Mouse (Mus musculus): ENCODE results near the gene Rgma. TPM values are rescaled to one million over a fixed set of nuclear protein-coding genes. Genes with fewer than 3 reads are reported as not detected.

Gene Rgma
- polyA plus RNA-seq, 1 experiment from 2014 or later: 40.5 TPM

DNA sequence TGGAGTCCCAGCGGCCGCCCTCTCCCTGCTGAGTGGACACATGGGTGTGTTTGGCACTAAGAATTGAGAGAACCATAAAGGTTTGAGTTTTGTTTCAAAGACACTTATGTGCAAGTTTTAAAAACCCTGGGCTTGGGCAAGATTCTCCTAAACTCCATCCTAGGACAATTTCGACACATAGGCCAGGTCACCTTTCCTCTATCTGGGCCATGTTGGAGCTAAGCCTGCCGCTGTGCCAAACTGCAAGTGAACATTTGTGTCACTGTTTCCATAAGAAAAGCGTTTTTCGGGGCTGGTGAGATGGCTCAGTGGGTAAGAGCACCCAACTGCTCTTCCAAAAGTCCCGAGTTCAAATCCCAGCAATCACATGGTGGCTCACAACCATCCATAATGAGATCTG lies 50.1 kb downstream of the Rgma start:
- H3K27ac ChIP-seq (ENCODE audit: low read depth, low read length): no peak overlapping the region
- no peaks in the 10 kb centered on the region for H3K27me3 ChIP-seq (ENCODE audit: control insufficient read depth, insufficient read depth, low read length)
- H3K4me3 ChIP-seq (ENCODE audit: low read depth, low read length): no peak overlapping the region
- WGBS: 93% methylated on average over 7 of the region's 7 CpGs
- ATAC-seq (replicated peaks; ENCODE audit: low FRiP score) (no peak), DNase-seq (ENCODE audit: low spot score) (no peak)
- no peaks in the 10 kb centered on the region; the same call in 1 of the 2 replicates for H3K4me1 ChIP-seq (replicated peaks; ENCODE audit: control insufficient read depth, insufficient read depth, low read length)
- H3K4me2 ChIP-seq (ENCODE audit: low read depth, low read length, severe bottlenecking): no peak overlapping the region
- H3K9me3 ChIP-seq (ENCODE audit: control insufficient read depth, low read length): no peaks in the 10 kb centered on the region
- no peak overlapping the region for H3K9ac ChIP-seq (ENCODE audit: low read length)
- H3K36me3 ChIP-seq (ENCODE audit: control insufficient read depth, insufficient read depth, low read length): peaks cover 16% of the 10 kb centered on the region; the same call in 1 of the 2 replicates

GRCm38 (mm10) chr7:73426235-73426634 lies 50.9 kb downstream of the Rgma start:
- H3K4me1 ChIP-seq (replicated peaks; ENCODE audit: control insufficient read depth, insufficient read depth, low read length): no peaks in the 10 kb centered on the region; the same call in 1 of the 2 replicates
- DNase-seq (ENCODE audit: low spot score) (no peak), ATAC-seq (replicated peaks; ENCODE audit: low FRiP score) (no peak)
- H3K27me3 ChIP-seq (ENCODE audit: control insufficient read depth, insufficient read depth, low read length): no peaks in the 10 kb centered on the region
- H3K36me3 ChIP-seq (ENCODE audit: control insufficient read depth, insufficient read depth, low read length): peaks cover 16% of the 10 kb centered on the region; the same call in 1 of the 2 replicates
- no peak overlapping the region for H3K27ac ChIP-seq (ENCODE audit: low read depth, low read length)
- no peak overlapping the region for H3K9ac ChIP-seq (ENCODE audit: low read length)
- H3K4me3 ChIP-seq (ENCODE audit: low read depth, low read length): no peak overlapping the region
- no peaks in the 10 kb centered on the region for H3K9me3 ChIP-seq (ENCODE audit: control insufficient read depth, low read length)
- WGBS: 89% methylated on average over 3 of the region's 3 CpGs
- H3K4me2 ChIP-seq (ENCODE audit: low read depth, low read length, severe bottlenecking): no peak overlapping the region

DNA sequence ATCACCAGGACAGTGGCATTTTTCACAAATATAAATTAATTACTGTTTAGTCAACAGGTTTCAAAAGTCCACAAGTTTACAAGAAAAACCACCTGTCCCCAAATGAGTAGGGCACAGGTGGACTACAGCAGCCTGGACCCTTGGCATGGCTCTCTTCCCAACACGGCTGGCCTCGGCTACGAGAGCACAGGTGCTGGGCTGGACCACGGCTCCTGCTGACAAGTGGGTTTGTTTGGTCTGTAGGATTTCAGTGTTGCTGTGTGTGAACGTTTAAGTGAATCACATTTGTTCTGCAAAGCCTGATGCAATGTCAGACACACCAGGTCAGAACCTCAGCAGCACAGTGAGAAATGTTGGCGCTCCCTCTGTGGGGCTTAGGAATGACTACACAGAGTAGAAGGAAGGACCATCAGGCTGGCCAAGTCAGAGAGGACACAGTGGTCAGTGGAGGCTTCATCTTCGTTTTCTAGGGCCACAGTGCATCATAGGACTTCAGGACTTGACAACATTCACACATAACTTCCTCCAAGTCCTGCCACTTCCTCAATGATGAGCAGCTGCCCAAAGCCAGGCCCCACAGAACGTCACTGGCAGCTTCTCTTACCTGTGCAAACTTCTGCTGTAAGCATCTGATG lies 51.6 kb downstream of the Rgma start:
- Histone ChIP-seq H3K9me3 (ENCODE audit: control insufficient read depth, low read length) (no peaks in the 10 kb centered on the region), H3K4me1 (replicated peaks; ENCODE audit: control insufficient read depth, insufficient read depth, low read length) (no peaks in the 10 kb centered on the region; the same call in 1 of the 2 replicates), H3K27ac (ENCODE audit: low read depth, low read length) (no peak overlapping the region), H3K4me3 (ENCODE audit: low read depth, low read length) (no peak overlapping the region), H3K27me3 (ENCODE audit: control insufficient read depth, insufficient read depth, low read length) (no peaks in the 10 kb centered on the region), H3K4me2 (ENCODE audit: low read depth, low read length, severe bottlenecking) (no peak overlapping the region), H3K9ac (ENCODE audit: low read length) (no peak overlapping the region), H3K36me3 (ENCODE audit: control insufficient read depth, insufficient read depth, low read length) (peaks cover 16% of the 10 kb centered on the region; the same call in 1 of the 2 replicates)
- DNase-seq (ENCODE audit: low spot score): no peak
- WGBS: 89% methylated on average over 8 of the region's 8 CpGs
- no peak for ATAC-seq (replicated peaks; ENCODE audit: low FRiP score)

GRCm38 (mm10) chr7:73427794-73428193 lies 52.5 kb downstream of the Rgma start:
- DNase-seq (ENCODE audit: low spot score) (peak; percentile 45), ATAC-seq (replicated peaks; ENCODE audit: low FRiP score) (no peak)
- Histone ChIP-seq H3K27ac (ENCODE audit: low read depth, low read length) (no peak overlapping the region), H3K9ac (ENCODE audit: low read length) (no peak overlapping the region), H3K4me3 (ENCODE audit: low read depth, low read length) (no peak overlapping the region), H3K9me3 (ENCODE audit: control insufficient read depth, low read length) (no peaks in the 10 kb centered on the region), H3K4me2 (ENCODE audit: low read depth, low read length, severe bottlenecking) (no peak overlapping the region), H3K36me3 (ENCODE audit: control insufficient read depth, insufficient read depth, low read length) (peaks cover 16% of the 10 kb centered on the region; the same call in 1 of the 2 replicates), H3K27me3 (ENCODE audit: control insufficient read depth, insufficient read depth, low read length) (no peaks in the 10 kb centered on the region), H3K4me1 (replicated peaks; ENCODE audit: control insufficient read depth, insufficient read depth, low read length) (no peaks in the 10 kb centered on the region; the same call in 1 of the 2 replicates)
- WGBS: 96% methylated on average over 6 of the region's 6 CpGs

DNA sequence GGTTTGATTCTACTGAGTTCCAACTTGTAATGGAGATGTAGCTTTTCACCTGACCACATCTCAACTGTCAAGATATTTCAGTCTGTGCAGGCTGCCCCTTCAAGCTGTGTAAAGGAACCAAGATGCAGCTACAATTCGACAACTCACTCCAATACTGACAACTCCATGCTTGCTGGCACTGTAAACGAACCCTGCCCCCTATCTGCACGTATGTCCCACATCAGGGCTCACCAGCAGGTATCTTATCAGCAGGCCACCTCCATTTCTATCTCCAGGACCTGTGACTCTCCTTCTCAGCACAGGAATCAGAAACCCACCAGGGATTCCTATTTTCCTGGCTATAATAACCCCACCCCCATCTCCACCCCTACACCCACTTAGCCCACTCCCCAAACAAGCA lies 53.2 kb downstream of the Rgma start:
- WGBS: 93% methylated on average over 3 of the region's 3 CpGs
- Histone ChIP-seq H3K4me1 (replicated peaks; ENCODE audit: control insufficient read depth, insufficient read depth, low read length) (no peaks in the 10 kb centered on the region; the same call in 1 of the 2 replicates), H3K27ac (ENCODE audit: low read depth, low read length) (no peak overlapping the region), H3K27me3 (ENCODE audit: control insufficient read depth, insufficient read depth, low read length) (no peaks in the 10 kb centered on the region), H3K36me3 (ENCODE audit: control insufficient read depth, insufficient read depth, low read length) (peaks cover 16% of the 10 kb centered on the region; the same call in 1 of the 2 replicates), H3K4me2 (ENCODE audit: low read depth, low read length, severe bottlenecking) (no peak overlapping the region), H3K9me3 (ENCODE audit: control insufficient read depth, low read length) (no peaks in the 10 kb centered on the region), H3K4me3 (ENCODE audit: low read depth, low read length) (no peak overlapping the region), H3K9ac (ENCODE audit: low read length) (no peak overlapping the region)
- ATAC-seq (replicated peaks; ENCODE audit: low FRiP score): no peak
- no peak for DNase-seq (ENCODE audit: low spot score)

DNA sequence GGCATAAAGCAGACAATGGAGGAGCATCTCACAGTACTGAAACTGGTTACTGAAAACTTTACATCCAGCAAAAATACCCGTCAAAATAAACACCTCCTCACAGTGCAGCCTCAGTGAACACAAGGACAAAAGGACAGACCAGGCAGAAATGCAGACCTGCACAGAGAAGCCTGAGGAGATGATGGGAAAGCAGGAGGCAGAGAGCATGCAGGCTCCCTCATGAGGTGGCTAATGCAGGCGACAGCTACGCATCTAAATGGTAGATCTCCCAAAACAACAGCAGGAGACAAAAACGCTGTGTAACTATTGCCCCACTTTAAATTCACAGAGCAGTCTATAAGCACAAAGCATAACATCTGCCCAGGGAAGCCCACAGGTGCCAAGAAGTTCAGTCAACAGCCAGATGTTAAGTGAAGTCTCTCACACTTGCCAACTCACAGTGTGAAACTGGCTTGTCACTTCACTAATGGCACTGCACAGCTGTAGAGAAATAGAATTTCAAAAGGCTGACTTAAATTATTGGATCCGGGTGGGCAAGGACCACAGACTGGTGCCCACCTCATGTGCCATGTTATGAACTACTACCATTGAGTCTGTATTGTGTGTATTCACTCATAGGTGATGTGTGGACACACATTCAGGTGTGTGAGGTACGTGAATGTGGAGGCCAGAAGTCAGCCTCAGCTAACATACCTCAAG lies 58.5 kb downstream of the Rgma start:
- DNase-seq (ENCODE audit: low spot score) (no peak), ATAC-seq (replicated peaks; ENCODE audit: low FRiP score) (no peak)
- Histone ChIP-seq H3K27ac (ENCODE audit: low read depth, low read length) (no peak overlapping the region), H3K9ac (ENCODE audit: low read length) (no peak overlapping the region), H3K9me3 (ENCODE audit: control insufficient read depth, low read length) (no peaks in the 10 kb centered on the region), H3K36me3 (ENCODE audit: control insufficient read depth, insufficient read depth, low read length) (peaks cover 31% of the 10 kb centered on the region), H3K4me1 (replicated peaks; ENCODE audit: control insufficient read depth, insufficient read depth, low read length) (no peaks in the 10 kb centered on the region), H3K4me3 (ENCODE audit: low read depth, low read length) (no peak overlapping the region), H3K27me3 (ENCODE audit: control insufficient read depth, insufficient read depth, low read length) (no peaks in the 10 kb centered on the region), H3K4me2 (ENCODE audit: low read depth, low read length, severe bottlenecking) (no peak overlapping the region)
- WGBS: 89% methylated on average over 6 of the region's 6 CpGs

DNA sequence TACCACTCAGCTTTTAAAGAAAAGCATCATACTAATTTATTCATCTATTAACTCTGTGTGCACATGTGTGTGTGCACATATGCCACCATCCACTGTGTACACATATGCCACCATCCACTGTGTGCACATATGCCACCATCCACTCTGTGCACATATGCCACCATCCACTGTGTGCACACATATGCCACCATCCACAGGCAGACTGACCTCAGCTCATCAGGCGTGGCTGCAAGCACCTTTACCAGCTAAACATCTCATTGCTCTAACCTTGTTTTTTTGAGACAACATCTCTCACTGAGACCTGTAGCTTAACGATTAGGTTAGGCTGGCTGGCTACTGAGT lies 59.0 kb downstream of the Rgma start:
- DNase-seq (ENCODE audit: low spot score): no peak

GRCm38 (mm10) chr7:73435685-73436084 lies 60.4 kb downstream of the Rgma start:
- H3K9me3 ChIP-seq (ENCODE audit: control insufficient read depth, low read length): no peaks in the 10 kb centered on the region
- WGBS: 73% methylated on average over 12 of the region's 12 CpGs
- no peaks in the 10 kb centered on the region for H3K27me3 ChIP-seq (ENCODE audit: control insufficient read depth, insufficient read depth, low read length)
- no peak for DNase-seq (ENCODE audit: low spot score)
- 0 out of 2 replicates have a peak, but pooled peaks have one; percentile 21 for ATAC-seq (replicated peaks; ENCODE audit: low FRiP score)
- no peak overlapping the region for H3K4me2 ChIP-seq (ENCODE audit: low read depth, low read length, severe bottlenecking)
- H3K27ac ChIP-seq (ENCODE audit: low read depth, low read length): no peak overlapping the region
- no peak overlapping the region for H3K9ac ChIP-seq (ENCODE audit: low read length)
- no peak overlapping the region for H3K4me3 ChIP-seq (ENCODE audit: low read depth, low read length)
- no peaks in the 10 kb centered on the region for H3K4me1 ChIP-seq (replicated peaks; ENCODE audit: control insufficient read depth, insufficient read depth, low read length)
- peaks cover 39% of the 10 kb centered on the region for H3K36me3 ChIP-seq (ENCODE audit: control insufficient read depth, insufficient read depth, low read length)

More for the DNA sequence above, 59.0 kb downstream of the Rgma start:
- no peaks in the 10 kb centered on the region for H3K4me1 ChIP-seq (replicated peaks; ENCODE audit: control insufficient read depth, insufficient read depth, low read length)
- no peak for ATAC-seq (replicated peaks; ENCODE audit: low FRiP score)
- no peak overlapping the region for H3K4me2 ChIP-seq (ENCODE audit: low read depth, low read length, severe bottlenecking)
- WGBS: 93% methylated on average over 2 of the region's 2 CpGs
- no peak overlapping the region for H3K4me3 ChIP-seq (ENCODE audit: low read depth, low read length)
- H3K27ac ChIP-seq (ENCODE audit: low read depth, low read length): no peak overlapping the region
- no peaks in the 10 kb centered on the region for H3K27me3 ChIP-seq (ENCODE audit: control insufficient read depth, insufficient read depth, low read length)
- peaks cover 30% of the 10 kb centered on the region for H3K36me3 ChIP-seq (ENCODE audit: control insufficient read depth, insufficient read depth, low read length)
- H3K9me3 ChIP-seq (ENCODE audit: control insufficient read depth, low read length): no peaks in the 10 kb centered on the region
- no peak overlapping the region for H3K9ac ChIP-seq (ENCODE audit: low read length)
